Mouse (Mus musculus) limb, embryonic 11.5 days (tissue): Measurements from ENCODE around the gene Ffar2. TPM values are rescaled to one million over a fixed set of nuclear protein-coding genes. Genes with fewer than 3 reads are reported as not detected.

ENCODE experiments used
- ATAC-seq: fragments of 200-750 bp; cut with Nextera tagmentation; 2 replicates; pipeline ENCODE4 v1.8.0; 2017; ENCODE audit warnings: low read depth; ENCODE audit not compliant: insufficient number of reproducible peaks, low FRiP score, low TSS enrichment
- DNase-seq: peaks from one replicate; pipeline ENCODE4 v3.0.0-alpha.2; 2015; ENCODE audit warnings: low spot score
- H3K27ac ChIP-seq: fragments of 300-500 bp; sonication (generic); replicated peaks from 2 replicates; pipeline ENCODE4 v1.5.1; 2014; ENCODE audit warnings: low read depth, mild to moderate bottlenecking, low read length
- H3K27me3 ChIP-seq: fragments of 300-500 bp; sonication (generic); 2 replicates; pipeline ENCODE4 v1.6.1; 2014; ENCODE audit warnings: mild to moderate bottlenecking, low read length, mixed read lengths; ENCODE audit not compliant: control insufficient read depth, insufficient read depth
- H3K36me3 ChIP-seq: fragments of 300-500 bp; sonication (generic); 2 replicates; pipeline ENCODE4 v1.6.1; 2014; ENCODE audit warnings: mild to moderate bottlenecking, low read length, moderate library complexity, mixed read lengths; ENCODE audit not compliant: control insufficient read depth, insufficient read depth
- H3K4me1 ChIP-seq: fragments of 300-500 bp; sonication (generic); 2 replicates; pipeline ENCODE4 v1.6.1; 2014; ENCODE audit warnings: low read length, mixed read lengths; ENCODE audit not compliant: control insufficient read depth, insufficient read depth
- H3K4me2 ChIP-seq: fragments of 300-500 bp; sonication (generic); 2 replicates; pipeline ENCODE4 v1.6.1; 2014; ENCODE audit warnings: low read depth, mild to moderate bottlenecking, moderate library complexity; ENCODE audit not compliant: severe bottlenecking
- H3K4me3 ChIP-seq: fragments of 300-500 bp; sonication (generic); 2 replicates; pipeline ENCODE4 v1.5.1; 2014; ENCODE audit warnings: low read depth, low read length
- H3K9ac ChIP-seq: fragments of 300-500 bp; sonication (generic); 2 replicates; pipeline ENCODE4 v1.6.1; 2014; ENCODE audit warnings: mild to moderate bottlenecking, low read length
- H3K9me3 ChIP-seq: fragments of 300-500 bp; sonication (generic); 2 replicates; pipeline ENCODE4 v1.6.1; 2016; ENCODE audit warnings: low read length; ENCODE audit not compliant: control insufficient read depth
- WGBS: fragments of 180-500 bp; shearing (Covaris S2); extraction: QIAGEN DNeasy Blood & Tissue Kit; methylation state at CpG from one replicate; pipeline ENCODE4 v1.1.7; 2014; 5-methylcytosine and 5-hydroxymethylcytosine counted together
- polyA plus RNA-seq: library from polyadenylated mRNA; unstranded; fragments of >200 nt; fragmentation: Nextera tagmentation; extraction: Ambion mirVana; gene quantifications from 2 replicates; pipeline ENCODE4 v1.2.1, GENCODE M21; 2014

Ffar2 gene
- polyA plus RNA-seq, 1 experiment from 2014 or later = not detected

DNA sequence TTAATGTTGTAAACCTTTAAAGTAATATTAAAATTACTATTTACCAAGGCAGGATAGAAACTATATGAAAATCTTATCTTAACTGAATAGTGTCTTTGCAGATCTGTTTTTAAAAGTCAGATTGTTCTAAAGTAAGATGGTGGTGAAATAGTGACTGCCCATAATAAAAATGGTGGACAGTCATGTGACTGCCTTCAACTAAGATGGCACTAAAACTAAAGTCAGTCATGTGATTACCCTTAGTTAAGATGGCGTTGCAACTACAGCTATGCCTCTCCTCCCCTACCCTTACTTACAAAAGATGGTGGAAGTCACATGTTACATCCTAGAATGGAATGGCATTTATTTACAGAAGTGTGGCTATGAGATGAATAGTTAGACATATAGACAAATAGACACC lies 27.8 kb upstream of the Ffar2 start:
- no peak overlapping the region for H3K9ac ChIP-seq
- WGBS = 76% methylated on average over 1 of the region's 1 CpGs
- no peak overlapping the region for H3K4me3 ChIP-seq
- DNase-seq (no peak), ATAC-seq (no peak)
- no peaks in the 10 kb centered on the region for H3K9me3 ChIP-seq
- H3K36me3 ChIP-seq = no peaks in the 10 kb centered on the region
- no peaks in the 10 kb centered on the region for H3K27me3 ChIP-seq
- H3K4me1 ChIP-seq = no peaks in the 10 kb centered on the region
- H3K27ac ChIP-seq = no peak overlapping the region
- H3K4me2 ChIP-seq = no peak overlapping the region

DNA sequence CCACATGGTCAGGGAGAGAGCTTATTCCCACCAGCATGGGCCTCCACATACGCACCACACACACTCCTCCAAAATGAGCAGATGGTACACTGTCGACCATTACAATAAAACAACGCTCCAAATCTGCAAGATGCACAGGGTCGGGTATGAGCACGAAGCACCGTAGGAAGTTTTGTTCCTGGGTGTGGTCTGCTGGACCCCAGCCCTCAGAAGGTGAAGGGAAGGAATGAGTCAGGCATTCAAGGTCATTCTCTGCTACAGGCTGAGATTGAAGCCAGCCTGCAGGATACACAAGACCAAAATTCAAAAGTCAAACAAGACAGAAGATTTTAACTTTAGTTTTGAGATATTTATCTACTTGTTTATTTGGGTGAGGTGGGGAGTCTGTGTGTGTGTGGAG lies 24.4 kb upstream of the Ffar2 start:
- no peak for ATAC-seq
- Histone ChIP-seq H3K9me3 (no peaks in the 10 kb centered on the region), H3K4me2 (no peak overlapping the region), H3K4me1 (0 out of 2 replicates have a peak, but pooled peaks cover 3% of the 10 kb centered on the region), H3K9ac (no peak overlapping the region), H3K36me3 (no peaks in the 10 kb centered on the region), H3K27me3 (no peaks in the 10 kb centered on the region), H3K27ac (no peak overlapping the region), H3K4me3 (no peak overlapping the region)
- WGBS = 81% methylated on average over 6 of the region's 6 CpGs
- no peak for DNase-seq

DNA sequence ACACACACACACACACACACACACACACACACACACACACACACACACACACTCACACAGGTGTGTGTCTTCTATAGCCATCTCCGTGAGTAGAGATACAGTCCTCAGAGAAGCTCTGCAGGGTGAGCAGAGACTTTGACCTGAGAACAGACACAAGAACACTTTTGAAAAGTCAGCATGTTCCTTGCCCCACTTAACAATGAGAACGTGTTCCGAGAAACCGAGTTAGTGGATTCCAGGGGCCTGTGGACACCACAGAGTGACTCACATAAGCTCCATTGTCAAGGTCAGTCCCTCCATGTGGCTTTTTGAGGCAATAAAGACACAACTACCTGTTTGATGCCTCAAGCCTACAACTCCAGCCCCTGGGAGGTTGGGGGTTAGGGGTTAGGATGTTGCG lies 23.8 kb upstream of the Ffar2 start:
- Histone ChIP-seq H3K27ac (no peak overlapping the region), H3K4me3 (no peak overlapping the region), H3K9me3 (no peaks in the 10 kb centered on the region), H3K4me1 (0 out of 2 replicates have a peak, but pooled peaks cover 3% of the 10 kb centered on the region), H3K27me3 (no peaks in the 10 kb centered on the region), H3K36me3 (no peaks in the 10 kb centered on the region), H3K9ac (no peak overlapping the region), H3K4me2 (no peak overlapping the region)
- DNase-seq (no peak), ATAC-seq (no peak)
- 74% methylated on average over 5 of the region's 5 CpGs for WGBS

DNA sequence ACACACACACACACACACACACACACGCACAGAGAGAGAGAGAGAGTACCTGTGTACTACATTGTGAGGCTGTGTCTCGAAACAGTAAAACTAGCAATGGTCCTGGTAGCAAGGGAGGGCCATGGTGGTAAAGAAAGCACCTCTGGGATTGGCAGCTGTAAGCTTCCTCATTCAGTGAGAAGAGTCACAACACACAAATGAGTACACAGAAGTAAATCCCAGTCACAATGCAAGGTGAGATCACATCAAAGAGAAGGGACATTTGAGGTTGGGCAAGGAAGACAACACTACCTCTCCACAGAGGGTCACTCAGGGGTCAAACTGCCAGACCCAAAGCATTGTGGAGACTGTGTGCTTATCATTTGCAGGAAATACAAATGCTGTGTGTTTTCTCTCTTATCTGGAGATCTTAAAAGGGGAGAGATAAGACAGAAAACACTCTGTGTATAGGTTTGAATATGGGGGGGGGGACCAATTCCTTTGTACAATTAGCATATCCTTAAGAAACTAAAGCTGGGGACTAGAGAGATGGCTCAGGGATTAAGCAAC lies 23.0 kb upstream of the Ffar2 start:
- H3K27ac ChIP-seq = no peak overlapping the region
- H3K9ac ChIP-seq = no peak overlapping the region
- no peak for DNase-seq
- 0 out of 2 replicates have a peak, but pooled peaks cover 3% of the 10 kb centered on the region for H3K4me1 ChIP-seq
- H3K4me3 ChIP-seq = no peak overlapping the region
- no peaks in the 10 kb centered on the region for H3K9me3 ChIP-seq
- no peaks in the 10 kb centered on the region for H3K36me3 ChIP-seq
- H3K27me3 ChIP-seq = no peaks in the 10 kb centered on the region
- ATAC-seq = no peak
- WGBS = 67% methylated on average over 2 of the region's 2 CpGs
- no peak overlapping the region for H3K4me2 ChIP-seq

DNA sequence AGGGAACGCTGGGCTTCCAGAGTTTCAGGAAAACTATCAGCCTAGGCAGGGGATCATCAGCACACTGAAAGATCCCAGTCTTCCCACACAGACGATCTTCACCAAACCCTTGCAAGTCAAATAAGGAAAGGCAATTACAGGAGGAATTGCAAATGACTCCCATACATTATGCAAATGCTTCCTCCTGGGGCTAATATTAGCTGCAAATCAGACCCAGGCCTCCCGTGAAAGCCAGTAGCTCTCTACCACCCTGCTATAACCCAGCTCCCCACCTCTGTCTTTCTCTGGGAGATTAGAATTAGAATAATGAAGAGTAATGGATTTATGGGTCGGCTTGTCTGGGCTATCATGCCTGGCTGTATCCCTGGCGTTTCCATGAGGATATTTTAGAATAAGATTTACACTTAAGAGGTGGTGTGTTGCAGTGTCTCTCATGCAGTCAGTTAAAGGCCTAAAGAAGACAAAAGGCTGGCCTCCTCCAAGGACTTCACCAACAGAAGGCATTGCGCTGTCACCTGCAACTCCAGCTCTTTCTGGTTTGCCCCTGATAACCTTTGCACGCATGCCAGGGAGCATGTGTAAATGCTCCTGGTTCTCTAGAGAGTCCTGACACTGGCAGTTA lies 21.2 kb upstream of the Ffar2 start:
- no peak overlapping the region for H3K27ac ChIP-seq
- H3K36me3 ChIP-seq = no peaks in the 10 kb centered on the region
- ATAC-seq = no peak
- H3K9me3 ChIP-seq = no peaks in the 10 kb centered on the region
- H3K4me2 ChIP-seq = no peak overlapping the region
- H3K4me3 ChIP-seq = no peak overlapping the region
- 26% methylated on average over 7 of the region's 7 CpGs for WGBS
- no peak for DNase-seq
- no peak overlapping the region for H3K9ac ChIP-seq
- H3K27me3 ChIP-seq = no peaks in the 10 kb centered on the region
- H3K4me1 ChIP-seq = 0 out of 2 replicates have a peak, but pooled peaks cover 3% of the 10 kb centered on the region

DNA sequence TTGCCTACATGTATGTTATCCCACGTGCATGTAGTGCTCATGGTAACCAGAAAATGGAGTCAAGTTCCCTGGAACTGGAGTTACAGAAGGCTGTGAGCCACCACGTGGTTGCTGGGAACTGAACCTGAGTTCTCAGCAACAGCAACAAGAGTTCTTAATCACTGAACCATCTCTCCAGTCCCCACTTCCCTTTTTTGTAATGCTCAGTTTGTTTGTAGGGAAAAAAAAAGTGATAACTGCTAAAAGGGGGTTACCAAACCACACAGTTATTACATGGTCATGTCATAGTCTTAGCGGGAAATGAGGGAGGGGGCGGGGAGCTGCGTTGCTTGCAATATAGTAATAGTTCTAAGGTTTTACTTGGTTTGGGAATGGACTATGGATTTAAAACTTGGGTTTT lies 18.5 kb upstream of the Ffar2 start:
- 88% methylated on average over 5 of the region's 5 CpGs for WGBS
- Histone ChIP-seq H3K36me3 (no peaks in the 10 kb centered on the region), H3K4me2 (no peak overlapping the region), H3K27ac (no peak overlapping the region), H3K27me3 (no peaks in the 10 kb centered on the region), H3K4me1 (0 out of 2 replicates have a peak, but pooled peaks cover 3% of the 10 kb centered on the region), H3K4me3 (no peak overlapping the region), H3K9me3 (no peaks in the 10 kb centered on the region), H3K9ac (no peak overlapping the region)
- ATAC-seq (no peak), DNase-seq (no peak)

DNA sequence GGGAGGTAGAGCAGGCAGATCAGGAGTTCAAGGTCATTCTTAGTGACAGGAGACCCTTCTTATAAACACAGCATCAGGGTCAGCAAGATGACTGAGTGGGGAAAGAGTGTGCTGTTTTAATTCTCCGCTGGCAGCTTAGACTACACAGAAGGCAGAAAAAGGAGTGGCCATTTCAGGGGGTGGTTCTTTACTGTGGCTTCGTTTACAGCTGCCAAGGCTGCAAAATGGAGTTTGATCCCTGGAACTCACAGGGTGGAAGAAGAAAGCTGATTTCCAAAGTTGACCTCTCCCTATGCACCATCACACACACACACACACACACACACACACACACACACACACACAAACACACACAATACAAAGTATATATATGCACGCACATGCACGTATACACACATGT lies 17.8 kb upstream of the Ffar2 start:
- 76% methylated on average over 4 of the region's 4 CpGs for WGBS
- H3K9me3 ChIP-seq = no peaks in the 10 kb centered on the region
- 0 out of 2 replicates have a peak, but pooled peaks cover 3% of the 10 kb centered on the region for H3K4me1 ChIP-seq
- no peak for DNase-seq
- no peak overlapping the region for H3K4me2 ChIP-seq
- no peaks in the 10 kb centered on the region for H3K36me3 ChIP-seq
- H3K4me3 ChIP-seq = no peak overlapping the region
- no peak overlapping the region for H3K27ac ChIP-seq
- ATAC-seq = no peak
- no peak overlapping the region for H3K9ac ChIP-seq
- H3K27me3 ChIP-seq = no peaks in the 10 kb centered on the region

DNA sequence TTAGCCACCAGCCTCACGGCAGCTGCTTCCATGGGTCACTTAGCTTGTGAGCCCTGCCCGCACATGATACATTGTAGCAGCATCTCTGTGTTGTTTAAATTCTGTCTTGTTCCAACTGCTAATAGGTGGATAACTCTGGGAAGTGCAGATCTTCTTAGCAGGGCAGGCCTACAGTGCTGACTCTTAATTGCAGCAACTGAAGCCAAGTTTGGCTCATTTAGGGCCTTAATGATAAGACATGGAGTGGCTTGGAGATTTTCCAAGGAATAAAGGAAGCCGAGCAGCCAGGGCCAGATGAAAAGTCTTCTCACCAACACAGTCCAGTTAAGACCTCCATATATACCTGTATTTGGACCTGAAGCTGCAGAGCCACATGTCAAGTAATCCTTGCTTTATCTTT lies 16.7 kb upstream of the Ffar2 start:
- Histone ChIP-seq H3K27ac (no peak overlapping the region), H3K4me2 (no peak overlapping the region), H3K36me3 (no peaks in the 10 kb centered on the region), H3K9ac (no peak overlapping the region), H3K9me3 (no peaks in the 10 kb centered on the region), H3K27me3 (no peaks in the 10 kb centered on the region), H3K4me1 (0 out of 2 replicates have a peak, but pooled peaks cover 3% of the 10 kb centered on the region), H3K4me3 (no peak overlapping the region)
- no peak for DNase-seq
- WGBS = 80% methylated on average over 3 of the region's 3 CpGs
- ATAC-seq = no peak

DNA sequence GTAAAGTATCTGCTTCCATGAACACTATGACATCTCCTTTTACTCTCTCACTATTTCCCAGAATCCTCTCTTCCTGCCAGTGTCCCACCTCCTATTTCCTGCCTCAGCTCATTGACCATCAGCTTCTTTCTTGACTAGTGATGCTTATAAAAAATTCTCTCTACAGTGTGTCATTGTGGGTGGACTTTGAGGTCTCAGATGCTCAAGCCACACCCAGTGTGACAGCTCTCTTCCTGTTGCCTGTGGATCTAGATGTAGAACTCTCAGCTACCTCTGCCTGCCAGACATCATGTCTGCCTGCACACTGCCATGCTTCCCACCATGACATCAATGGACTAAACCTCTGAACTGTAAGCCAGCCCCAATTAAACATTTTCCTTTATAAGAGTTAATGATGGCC lies 13.7 kb upstream of the Ffar2 start:
- Histone ChIP-seq H3K27me3 (no peaks in the 10 kb centered on the region), H3K27ac (no peak overlapping the region), H3K36me3 (no peaks in the 10 kb centered on the region), H3K9ac (no peak overlapping the region), H3K9me3 (no peaks in the 10 kb centered on the region), H3K4me1 (no peaks in the 10 kb centered on the region), H3K4me3 (no peak overlapping the region), H3K4me2 (no peak overlapping the region)
- DNase-seq (no peak), ATAC-seq (no peak)
